Mouse (Mus musculus) heart, postnatal 4 days (tissue): ENCODE results near the gene Nup214. TPM values are rescaled to one million over a fixed set of nuclear protein-coding genes. Genes with fewer than 3 reads are reported as not detected.
"Not testable (repeated sequence)": the region's sequence is repeated elsewhere in the genome, so short reads cannot be mapped to it uniquely, and the experiment has no call there.

Source experiments
- DNase-seq: peaks from one replicate; pipeline ENCODE4 v3.0.0; 2021
- total RNA-seq, 2 experiments: library from RNA; stranded (reverse); gene quantifications; 2 replicates each; pipeline ENCODE4 v1.2.3; 2021

The Nup214 gene
- total RNA-seq, 2 experiments from 2014 or later: 50.4 to 51.1 TPM

- DNase-seq: no peak
These were observed 10.0 kb upstream of the Nup214 start for GRCm38 (mm10) chr2:31964191-31964590.

GRCm38 (mm10) chr2:31965110-31965509 is 9.1 kb upstream of the Nup214 start:
- DNase-seq: peak; percentile 59

- DNase-seq: no peak
These were observed 7.4 kb upstream of the Nup214 start for GRCm38 (mm10) chr2:31966801-31967200.

- no peak for DNase-seq
These were observed 1.6 kb upstream of the Nup214 start for GRCm38 (mm10) chr2:31972589-31972988.

- DNase-seq: no peak
These were observed 654 bp downstream of the Nup214 start for GRCm38 (mm10) chr2:31974809-31975371.

GRCm38 (mm10) chr2:31987774-31988173 is 13.5 kb downstream of the Nup214 start:
- DNase-seq: no peak

- DNase-seq: no peak
These were observed 16.7 kb downstream of the Nup214 start for GRCm38 (mm10) chr2:31990961-31991360.

GRCm38 (mm10) chr2:31994896-31995295 is 20.7 kb downstream of the Nup214 start:
- no peak for DNase-seq

- DNase-seq: no peak
These were observed 21.8 kb downstream of the Nup214 start for GRCm38 (mm10) chr2:31996060-31996459.

- DNase-seq: no peak
These were observed 23.3 kb downstream of the Nup214 start for GRCm38 (mm10) chr2:31997539-31997938.

- DNase-seq: no peak
These were observed 24.2 kb downstream of the Nup214 start for GRCm38 (mm10) chr2:31998443-31998842.

GRCm38 (mm10) chr2:32008311-32008710 is 34.1 kb downstream of the Nup214 start:
- DNase-seq: no peak

- no peak for DNase-seq
These were observed 34.5 kb downstream of the Nup214 start for GRCm38 (mm10) chr2:32008716-32009115.

GRCm38 (mm10) chr2:32019704-32020103 is 45.5 kb downstream of the Nup214 start:
- no peak for DNase-seq

GRCm38 (mm10) chr2:32020229-32020628 is 46.0 kb downstream of the Nup214 start:
- no peak for DNase-seq

GRCm38 (mm10) chr2:32024372-32024771 is 50.1 kb downstream of the Nup214 start:
- no peak for DNase-seq

GRCm38 (mm10) chr2:32029636-32030035 is 55.4 kb downstream of the Nup214 start:
- DNase-seq: no peak

- DNase-seq: peak; percentile 39
These were observed 59.2 kb downstream of the Nup214 start for GRCm38 (mm10) chr2:32033436-32033835.

GRCm38 (mm10) chr2:32034206-32034605 is 60.0 kb downstream of the Nup214 start:
- no peak for DNase-seq

- DNase-seq: no peak
These were observed 63.1 kb downstream of the Nup214 start for GRCm38 (mm10) chr2:32037279-32037858.

GRCm38 (mm10) chr2:32038661-32039081 is 64.4 kb downstream of the Nup214 start:
- DNase-seq: peak; percentile 27

- DNase-seq: not testable (repeated sequence)
These were observed 66.4 kb downstream of the Nup214 start for GRCm38 (mm10) chr2:32040646-32041045.

- no peak for DNase-seq
These were observed 66.9 kb downstream of the Nup214 start for GRCm38 (mm10) chr2:32041087-32041486.

GRCm38 (mm10) chr2:32043836-32044235 is 69.6 kb downstream of the Nup214 start:
- DNase-seq: no peak

- no peak for DNase-seq
These were observed 71.1 kb downstream of the Nup214 start for GRCm38 (mm10) chr2:32045375-32045774.
